Mouse (Mus musculus) layer of hippocampus, postnatal 14 days (tissue): ENCODE measurements around the gene Rap1gap. TPM values are rescaled to one million over a fixed set of nuclear protein-coding genes. Genes with fewer than 3 reads are reported as not detected.

ENCODE experiments used
- DNase-seq, 2 experiments: peaks; one replicate each; pipeline ENCODE4 v3.0.0; 2021 to 2022; ENCODE audit warnings: low spot score in 2 of 2, mixed read lengths in 1 of 2
- long read RNA-seq, 2 experiments: library from polyadenylated mRNA; stranded (forward); transcript quantifications; one replicate each; pipeline ENCODE4 v2.0.0; 2021
- total RNA-seq, 2 experiments: library from RNA; stranded (reverse); gene quantifications; 2 replicates each; pipeline ENCODE4 v1.2.3; 2021

The Rap1gap gene
- total RNA-seq: 100 to 1,000 TPM; 242 to 257 TPM
- long read RNA-seq, experiment 1, transcript Rap1gap-201 (25 exons, 3,247 nt): major isoform, 6 of 226 reads
- long read RNA-seq, experiment 1, partial matches to known transcripts: 15 of 226 reads
- long read RNA-seq, experiment 1, other reads (novel, unspliced or antisense): 202 of 226 reads
- long read RNA-seq, experiment 2, transcript Rap1gap-201 (25 exons, 3,247 nt): major isoform, 6 of 223 reads
- long read RNA-seq, experiment 2, partial matches to known transcripts: 22 of 223 reads
- long read RNA-seq, experiment 2, other reads (novel, unspliced or antisense): 191 of 223 reads

DNA sequence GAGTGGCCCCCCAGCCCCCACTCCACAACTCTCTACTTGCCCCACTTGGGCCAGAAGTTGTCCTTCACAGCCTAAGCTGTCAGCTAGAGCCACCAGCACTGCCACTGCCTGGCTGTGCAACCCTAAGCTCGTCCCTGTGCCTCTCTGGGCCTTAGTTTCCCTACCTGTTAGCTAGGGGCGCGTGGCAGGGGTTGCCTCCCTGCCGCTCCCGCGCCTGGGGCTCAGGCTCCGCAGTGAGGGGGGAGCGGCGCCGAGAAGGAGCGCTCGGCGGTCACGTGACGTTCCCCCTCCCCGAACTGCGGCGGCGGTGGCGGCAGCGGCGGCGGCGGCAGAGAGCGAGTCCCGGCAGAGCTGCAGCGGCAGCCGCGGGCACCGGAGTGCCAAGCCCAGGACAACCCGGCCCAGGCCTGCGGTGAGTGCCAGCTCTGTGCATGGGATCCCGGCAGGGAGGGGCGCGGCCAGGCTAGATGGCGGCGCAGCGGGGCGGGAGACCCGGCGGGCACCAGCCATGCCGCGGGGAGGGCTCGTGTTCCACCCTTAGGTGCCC, at the start of gene Rap1gap:
Rap1gap (plus strand) TSS at position 294 of the 547 bp plus-strand sequence.
- peak; percentile 69 to 70 for DNase-seq

DNA sequence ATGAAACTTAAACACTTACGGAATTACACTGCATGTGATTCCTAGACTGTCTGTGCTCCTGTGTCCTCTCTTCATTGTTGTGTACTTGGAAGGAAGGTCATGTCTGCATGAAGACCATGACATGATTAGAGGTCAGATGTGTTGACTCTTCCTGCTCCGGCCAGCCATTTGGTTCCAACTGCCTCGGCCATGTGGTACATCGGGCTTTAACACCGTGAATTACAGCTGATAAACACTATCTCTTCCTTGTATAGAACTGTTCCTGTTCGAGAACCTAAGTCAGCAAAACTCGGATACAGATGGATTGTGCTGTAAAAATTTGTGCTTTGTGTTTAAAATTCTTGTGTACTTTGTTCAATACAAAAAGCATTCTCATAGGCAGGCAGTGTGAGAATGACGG, 41.7 kb upstream of the Rap1gap start:
- DNase-seq: no peak

DNA sequence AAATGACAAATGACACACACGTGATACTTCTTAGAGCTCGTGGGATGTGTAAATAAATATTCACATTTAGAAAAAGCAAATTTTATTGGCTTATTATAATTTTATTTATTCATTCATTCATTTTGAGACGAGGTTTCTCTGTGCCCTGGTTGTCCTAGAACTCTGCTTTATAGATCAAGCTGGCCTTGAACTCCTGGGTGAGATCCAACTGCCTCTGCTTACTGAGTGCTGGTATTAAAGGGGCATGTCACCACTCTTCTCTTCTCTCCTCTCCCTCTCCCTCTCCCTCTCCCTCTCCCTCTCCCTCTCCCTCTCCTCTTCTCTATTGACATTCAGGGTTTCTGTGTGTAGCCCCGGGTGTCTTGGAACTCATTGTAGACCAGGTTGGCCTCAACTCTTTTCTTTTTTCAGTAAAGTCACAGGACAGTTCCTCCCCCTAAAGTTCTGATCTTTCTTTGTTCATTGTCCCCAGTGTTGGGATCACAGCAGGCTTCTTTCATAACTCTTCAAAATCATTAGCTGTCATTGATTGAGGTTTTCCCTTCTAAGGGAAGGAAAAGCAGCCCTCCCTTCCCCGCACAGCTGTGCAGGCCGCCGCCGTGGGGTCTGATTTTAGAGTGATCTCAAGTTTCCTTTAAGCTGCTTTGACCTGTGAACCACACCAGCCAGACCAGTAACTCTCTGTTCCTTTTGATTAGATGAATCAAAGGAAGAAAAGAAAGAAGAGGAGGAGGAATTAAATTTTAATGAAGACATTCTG, 36.9 kb upstream of the Rap1gap start:
- no peak for DNase-seq

DNA sequence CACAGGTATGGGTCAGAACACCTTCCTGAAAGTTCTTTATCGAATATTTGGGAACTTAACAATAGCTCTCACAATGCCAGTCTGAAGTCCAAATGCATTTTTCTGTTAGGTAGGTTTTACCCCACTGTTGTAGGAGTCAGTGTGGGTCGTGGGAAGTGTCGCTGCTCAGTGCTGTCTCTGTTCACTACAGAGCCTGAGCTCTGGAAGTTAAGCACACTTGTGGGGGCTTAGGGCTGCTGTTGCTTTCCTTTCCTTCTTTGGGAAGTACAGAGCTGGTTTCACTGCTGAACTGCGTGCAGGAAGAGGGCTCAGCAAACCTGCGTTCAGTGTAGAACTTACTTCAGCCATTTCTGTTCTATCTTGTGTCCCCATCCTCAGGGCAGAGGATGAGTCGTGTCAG, 36.1 kb upstream of the Rap1gap start:
- DNase-seq: no peak

DNA sequence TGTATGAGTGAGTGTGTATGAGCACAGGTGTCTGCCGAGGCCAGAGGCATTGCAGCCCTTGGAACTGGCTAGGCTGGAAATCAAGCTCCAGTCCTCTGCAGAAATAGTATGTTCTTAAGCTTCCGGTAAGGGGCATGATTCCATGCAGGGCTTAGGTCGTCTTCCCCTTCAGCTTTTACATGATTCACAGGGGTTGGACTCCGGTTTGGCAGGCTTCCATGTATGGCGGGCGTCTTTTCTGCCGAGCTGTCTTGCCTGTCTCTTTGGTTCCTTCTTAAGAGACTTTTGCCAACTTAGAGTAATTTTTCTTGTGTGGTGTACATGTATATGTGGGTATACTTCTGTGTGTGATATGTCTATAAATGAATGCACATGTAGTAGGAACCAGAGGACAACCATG, 35.2 kb upstream of the Rap1gap start:
- no peak for DNase-seq

DNA sequence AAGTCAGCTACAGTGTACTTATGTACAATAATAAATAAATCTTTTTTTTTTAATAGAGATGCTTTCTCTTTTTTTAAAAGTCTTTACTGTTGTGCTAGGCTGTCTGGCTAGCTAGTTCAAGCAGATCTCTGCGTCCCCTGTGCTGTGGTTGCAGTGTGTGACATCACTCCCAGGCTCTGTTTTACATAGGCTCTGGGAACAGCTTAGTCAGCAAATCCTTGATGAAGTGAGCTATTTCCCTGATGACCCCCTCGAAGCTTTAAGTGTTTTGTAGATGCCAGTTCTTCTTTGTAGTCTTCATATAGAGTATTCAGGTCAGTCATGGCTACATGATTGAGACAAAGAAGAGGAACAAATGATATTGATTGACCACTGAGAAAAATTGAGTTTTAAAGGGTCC, 34.4 kb upstream of the Rap1gap start:
- DNase-seq: no peak

DNA sequence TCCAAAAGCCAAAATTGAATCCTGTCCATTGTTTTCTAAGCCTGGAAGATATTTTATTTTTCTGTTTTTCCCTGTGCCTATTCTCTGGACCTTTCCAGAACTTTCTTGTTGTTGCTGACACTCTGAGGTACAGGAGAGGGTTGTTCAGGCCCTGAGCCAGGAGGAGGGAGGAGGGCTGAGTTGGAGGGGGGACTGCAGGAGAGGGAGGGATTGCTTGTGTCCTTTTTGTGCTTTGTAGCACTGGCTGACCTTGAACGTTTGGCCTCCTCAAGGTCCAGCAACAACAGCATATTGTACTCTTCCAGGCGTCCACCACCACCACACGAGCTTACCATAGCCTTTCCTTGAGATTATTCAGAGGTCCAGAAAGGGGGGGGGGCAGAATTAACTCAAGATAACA, 32.9 kb upstream of the Rap1gap start:
- no peak for DNase-seq

DNA sequence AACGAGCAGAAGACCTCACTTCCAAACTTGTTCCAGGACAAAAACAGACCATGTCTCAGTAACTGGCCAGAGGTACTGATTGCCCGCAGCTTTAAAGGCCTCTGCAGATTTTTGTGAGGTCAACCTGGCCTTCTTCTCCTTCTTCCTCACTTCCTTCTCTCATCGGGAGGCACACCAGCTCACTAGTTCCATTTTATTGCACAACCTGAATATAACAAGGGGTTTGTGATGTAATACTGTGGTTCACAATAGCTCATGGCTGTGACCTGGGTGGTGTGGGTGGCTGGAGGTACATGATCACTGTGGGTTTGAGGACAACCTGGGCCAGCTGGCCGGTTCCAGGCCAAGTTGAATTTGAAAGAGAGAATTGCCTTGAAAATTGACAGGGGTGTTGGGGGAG, 31.1 kb upstream of the Rap1gap start:
- DNase-seq: no peak

DNA sequence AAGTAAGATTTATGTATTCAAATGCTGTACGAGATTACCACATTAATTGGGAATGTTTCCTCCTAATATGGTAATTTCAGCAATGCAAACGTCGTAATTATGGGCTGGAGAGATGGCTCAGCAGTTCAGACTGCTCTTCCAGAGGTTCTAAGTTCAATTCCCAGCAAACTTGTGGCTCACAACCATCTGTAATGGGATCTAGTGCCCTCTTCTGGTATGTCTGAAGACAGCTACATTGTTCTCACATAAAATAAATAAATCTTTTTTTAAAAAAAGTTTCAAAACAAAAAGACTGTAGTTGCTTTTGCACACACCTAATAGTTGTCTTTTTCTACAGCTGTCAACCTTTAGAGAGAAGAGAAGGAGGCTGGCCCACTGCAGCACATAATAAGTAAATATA, 27.9 kb upstream of the Rap1gap start:
- no peak for DNase-seq

DNA sequence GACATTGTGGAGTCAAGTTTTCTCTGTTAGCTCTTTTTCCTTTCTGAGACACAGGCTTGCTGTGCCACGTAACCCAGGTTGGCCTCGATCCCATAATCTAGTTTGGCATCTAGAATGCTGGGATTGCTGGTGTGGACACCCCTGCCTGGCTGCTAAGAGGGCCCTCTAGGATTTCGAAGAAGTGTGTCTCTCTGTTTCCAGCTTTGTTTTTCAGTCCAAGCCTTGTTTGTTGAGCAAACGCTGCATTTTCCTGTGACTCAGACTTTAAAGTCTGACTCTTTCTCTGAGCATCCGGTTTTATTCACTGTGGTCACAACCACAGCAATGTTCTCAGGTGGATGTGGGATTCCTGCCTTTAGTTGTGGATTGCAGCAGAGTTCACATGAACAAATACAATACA, 23.0 kb upstream of the Rap1gap start:
- no peak for DNase-seq

DNA sequence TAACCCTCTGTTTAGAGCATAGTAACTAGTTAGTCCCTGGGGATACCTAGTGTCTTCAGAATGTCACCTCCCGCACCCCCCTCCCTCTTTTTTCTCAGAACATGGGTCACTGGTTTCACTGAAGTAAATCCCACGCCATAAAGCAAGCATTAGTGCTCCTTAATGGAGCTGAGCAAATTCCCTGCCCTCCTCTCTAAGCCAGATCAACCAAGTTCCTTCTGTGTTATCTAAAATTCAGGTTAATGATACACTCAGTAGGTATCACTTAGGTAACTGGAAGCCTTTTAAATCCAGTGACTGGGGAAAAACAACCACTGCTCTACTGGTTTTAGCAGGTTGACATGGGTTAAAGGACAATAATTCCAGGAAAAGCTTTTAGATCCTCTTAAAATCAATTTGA, 22.4 kb upstream of the Rap1gap start:
- no peak for DNase-seq

DNA sequence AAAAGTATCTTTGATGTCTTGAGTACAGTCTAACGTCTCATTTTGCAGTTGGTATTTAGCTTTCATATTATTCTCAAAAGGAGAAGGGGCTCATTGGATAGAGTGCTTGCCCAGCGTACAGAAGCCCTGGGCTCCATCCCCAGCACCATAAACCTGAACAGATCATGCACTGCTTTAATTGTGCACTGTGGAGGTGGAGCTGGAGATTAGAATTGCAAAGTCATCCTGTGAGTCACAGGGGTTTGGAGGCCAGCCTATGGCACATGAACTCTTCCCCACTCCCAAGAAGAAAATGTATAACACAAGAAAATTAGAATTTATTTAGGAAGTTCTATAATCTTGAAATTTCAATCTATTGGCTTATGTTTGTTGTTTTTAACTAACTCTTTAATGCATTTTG, 21.1 kb upstream of the Rap1gap start:
- DNase-seq: no peak

DNA sequence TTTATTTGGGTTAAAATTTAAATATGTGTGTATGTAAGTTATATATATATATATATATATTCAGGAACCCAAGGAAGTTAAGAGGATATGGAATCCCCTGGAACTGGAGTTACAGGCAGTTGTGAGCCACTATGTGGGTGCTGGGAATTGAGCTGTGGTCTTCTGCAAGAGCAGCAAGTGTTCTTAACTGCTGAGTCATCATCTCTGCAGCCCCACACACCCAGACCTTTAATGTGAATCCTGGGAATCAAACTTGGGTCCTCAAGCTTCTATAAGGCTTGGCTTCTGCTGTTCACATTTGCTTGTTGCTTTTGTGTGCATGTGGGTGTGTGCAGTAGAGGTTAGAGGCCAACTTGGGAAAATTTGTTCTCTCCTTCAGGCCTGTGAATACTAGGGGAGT, 18.3 kb upstream of the Rap1gap start:
- no peak for DNase-seq

DNA sequence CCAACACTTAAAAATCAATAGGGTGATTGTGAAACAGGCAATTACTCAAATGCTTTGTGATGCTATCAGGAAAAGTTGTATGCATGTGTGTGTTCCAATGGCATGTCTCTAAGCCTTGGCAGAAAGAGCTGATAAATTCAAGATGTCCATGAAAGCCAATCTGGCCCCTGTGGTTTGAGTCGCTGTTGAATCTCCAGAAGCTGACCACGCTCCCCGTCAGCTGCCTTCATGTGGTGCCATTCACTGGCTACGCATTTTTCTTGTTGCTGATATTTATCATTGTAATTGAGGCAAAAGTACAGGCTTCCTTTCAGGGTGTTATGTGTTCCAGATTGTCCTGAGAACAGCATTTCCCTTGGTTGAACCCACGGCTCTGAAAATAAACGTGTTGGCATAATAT, 16.9 kb upstream of the Rap1gap start:
- DNase-seq: no peak

DNA sequence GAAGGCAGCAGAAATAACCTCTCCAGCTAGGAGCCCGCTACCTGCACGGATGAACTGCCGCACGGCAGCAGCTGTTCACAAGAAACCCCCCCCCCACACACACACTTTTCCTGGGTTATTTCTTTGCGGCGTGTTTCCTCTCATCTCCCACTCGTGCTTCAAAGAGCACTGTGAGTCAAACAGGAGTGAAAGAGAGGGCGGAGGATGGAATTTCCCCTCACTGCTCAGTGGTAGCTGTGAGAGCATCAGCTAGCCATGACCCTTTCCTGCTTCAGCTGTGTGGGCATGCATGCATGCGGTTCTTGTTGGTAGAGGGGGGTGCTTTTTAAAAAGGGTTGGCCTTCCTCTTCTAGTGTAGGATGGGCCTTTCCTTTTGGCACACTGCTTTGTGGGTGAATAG, 16.3 kb upstream of the Rap1gap start:
- no peak for DNase-seq

DNA sequence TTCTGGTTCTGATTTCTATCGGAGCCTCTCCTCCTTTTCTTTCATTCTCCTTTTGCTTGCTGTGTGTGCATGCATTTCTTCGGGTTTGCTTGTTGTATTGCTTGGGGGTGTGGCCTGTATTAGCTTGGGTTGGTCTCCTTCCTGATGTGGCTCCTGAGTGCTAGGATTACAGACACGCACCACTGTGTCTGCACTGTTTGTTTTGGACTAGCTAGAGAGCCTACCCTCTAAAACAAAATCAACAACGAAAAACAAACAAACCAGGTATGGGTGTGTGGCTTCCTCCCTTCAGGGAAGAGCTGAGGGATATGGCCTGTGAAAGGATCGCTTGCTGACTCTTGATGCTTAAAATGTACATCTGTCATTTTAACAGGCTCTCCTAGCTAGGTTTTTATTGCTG, 13.6 kb upstream of the Rap1gap start:
- no peak for DNase-seq

DNA sequence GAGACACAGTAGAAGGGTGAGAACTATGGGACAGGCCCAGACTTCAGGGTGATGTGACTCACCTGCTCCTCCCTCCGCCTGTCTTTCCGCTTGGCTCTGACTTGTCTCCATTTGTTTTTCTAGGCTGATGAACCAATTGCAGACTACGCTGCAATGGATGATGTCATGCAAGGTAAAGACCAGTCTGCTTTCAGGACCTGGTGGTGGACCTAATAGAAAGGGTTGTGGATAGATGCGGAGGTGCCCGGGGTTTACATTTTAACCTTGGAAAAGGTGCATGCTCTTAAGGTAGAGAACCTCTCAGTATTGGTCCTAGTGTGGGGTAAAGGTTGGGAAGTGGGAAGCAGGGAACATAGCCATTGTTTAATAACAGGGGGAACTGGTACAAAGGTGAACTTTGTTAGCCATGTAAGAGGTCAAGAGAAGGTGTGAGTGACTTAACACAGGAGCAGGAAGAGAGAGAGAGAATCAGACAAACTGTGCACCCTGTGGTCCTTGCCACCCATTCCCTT, 11.6 kb upstream of the Rap1gap start:
- DNase-seq: no peak

DNA sequence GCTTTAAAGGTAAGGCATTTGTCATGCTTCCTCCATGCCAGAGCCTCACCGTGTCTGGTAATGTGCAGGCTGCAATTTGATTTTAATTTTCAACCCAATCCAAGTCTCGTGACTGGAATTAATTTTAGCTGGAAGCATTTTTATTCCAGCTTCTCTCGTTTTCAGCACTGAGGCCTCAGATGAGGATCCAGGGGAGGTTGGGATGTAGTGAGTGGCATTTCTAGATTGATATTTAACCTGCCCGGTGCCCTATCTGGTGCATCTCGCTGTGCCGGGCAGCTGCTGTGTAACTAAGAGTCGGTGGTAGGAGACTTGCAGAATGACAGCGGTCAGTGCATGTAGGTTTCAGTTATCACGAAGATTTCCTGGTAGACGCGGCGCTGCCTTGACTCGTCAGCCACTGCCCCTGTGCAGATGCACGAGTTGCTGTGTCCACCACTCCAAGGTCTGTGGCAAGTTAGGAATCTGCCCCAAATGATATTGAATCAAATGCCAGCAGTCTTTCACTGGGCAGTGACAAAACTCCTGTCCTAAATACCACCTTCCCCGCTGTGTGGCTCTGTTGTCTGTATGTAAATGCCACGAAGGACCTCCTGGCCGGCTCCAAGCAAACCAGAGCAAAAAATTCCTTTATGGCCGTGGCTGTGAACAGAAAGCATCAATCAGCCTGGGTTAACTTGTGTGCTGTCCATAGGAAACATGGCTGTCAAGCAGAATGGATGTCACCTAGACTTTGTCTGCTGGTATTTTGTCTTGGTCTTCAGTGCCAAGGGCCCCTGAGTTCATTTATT, 9.1 kb upstream of the Rap1gap start:
- DNase-seq: no peak

DNA sequence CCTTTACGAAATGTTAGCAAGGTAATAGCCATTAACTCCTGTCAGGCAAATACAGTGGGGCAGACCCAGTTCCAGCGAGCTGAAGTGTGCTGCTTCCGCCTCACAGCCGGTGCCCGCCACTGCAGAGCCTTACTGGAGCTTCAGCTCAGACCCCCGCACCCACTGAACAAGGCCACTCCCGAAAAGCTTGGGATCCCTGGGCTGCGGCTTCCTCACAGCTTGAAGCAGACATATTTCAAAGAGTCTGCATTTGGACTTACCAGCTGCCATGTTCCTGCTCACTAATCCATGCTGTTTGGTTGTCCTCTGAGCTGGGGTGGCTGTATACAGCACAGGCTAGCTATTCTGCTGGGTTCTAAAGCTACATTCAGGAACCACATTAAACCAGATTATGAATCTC, 6.9 kb upstream of the Rap1gap start:
- no peak for DNase-seq

DNA sequence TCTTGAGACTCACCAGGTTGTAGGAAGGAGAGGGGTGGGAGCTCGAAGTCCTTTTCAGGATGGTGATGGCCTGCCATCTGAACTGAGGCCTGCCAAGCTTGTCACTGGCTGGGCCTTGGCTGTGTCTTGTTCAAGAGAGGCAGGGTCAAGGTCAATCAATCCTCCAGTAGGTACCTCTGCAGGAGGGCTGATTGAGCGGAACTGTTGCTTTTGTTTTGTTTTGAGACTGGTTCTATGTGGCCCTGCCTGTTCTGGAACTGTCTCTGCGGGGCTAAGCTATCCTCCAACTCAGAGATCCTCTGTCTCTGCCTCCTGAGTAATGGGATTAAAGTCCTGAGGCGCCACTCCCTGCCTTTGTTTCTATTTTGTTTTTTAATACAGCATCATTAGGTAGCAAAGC, 5.0 kb upstream of the Rap1gap start:
- DNase-seq: no peak

DNA sequence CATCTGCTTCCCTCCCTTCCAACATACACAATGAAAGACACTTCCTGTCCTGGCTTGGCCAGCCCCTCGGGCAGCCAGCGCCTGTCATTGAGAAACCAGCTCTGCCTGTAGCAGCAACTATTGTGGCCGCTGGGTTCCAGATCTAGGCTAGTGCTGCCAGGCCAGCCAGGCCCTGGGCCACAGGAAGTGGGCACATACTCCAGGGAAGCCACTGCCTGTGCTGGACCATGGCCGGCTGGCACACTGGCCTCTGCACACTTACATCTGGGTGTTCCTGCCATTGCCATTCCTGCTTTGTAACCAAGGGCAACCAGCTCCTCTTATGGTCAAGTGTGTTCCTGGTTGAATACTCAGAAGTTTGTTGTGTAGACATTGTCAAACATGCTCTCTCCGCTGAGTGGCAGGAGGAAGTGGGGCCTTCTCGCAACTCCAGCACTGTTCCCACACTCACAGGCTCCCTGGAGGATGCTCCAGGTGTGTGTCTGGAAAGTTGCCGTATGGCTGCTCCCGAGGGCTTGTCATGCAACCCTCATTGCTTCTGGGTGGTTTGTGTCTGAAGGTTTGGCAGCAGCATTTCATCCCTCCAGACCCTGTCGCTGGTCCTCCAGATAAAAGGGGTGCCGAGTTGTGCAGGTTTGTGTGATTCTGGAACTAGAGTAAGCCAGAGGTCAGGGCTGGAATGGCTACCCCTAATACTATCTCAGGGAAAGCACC, 4.0 kb upstream of the Rap1gap start:
- no peak for DNase-seq
